Mouse (Mus musculus) heart, postnatal 0 days (tissue): ENCODE measurements around the gene Wnt3. TPM values are rescaled to one million over a fixed set of nuclear protein-coding genes. Genes with fewer than 3 reads are reported as not detected.

Source experiments
- ATAC-seq: fragments of 200-750 bp; cut with Nextera tagmentation; 2 replicates; pipeline ENCODE4 v1.8.0; 2017; ENCODE audit warnings: low read depth, moderate number of reproducible peaks, moderate library complexity; ENCODE audit not compliant: insufficient read depth
- DNase-seq: peaks from one replicate; pipeline ENCODE4 v3.0.0-alpha.2; 2016; ENCODE audit warnings: low spot score
- H3K27ac ChIP-seq: fragments of 300-500 bp; sonication (generic); 2 replicates; pipeline ENCODE4 v1.5.1; 2014; ENCODE audit warnings: low read depth, mild to moderate bottlenecking
- H3K27me3 ChIP-seq: fragments of 300-500 bp; sonication (generic); 2 replicates; pipeline ENCODE4 v1.6.1; 2014; ENCODE audit warnings: low read length, mixed read lengths; ENCODE audit not compliant: control insufficient read depth, insufficient read depth
- H3K36me3 ChIP-seq: fragments of 300-500 bp; sonication (generic); replicated peaks from 2 replicates; pipeline ENCODE4 v1.6.1; 2014; ENCODE audit warnings: low read length, mixed read lengths; ENCODE audit not compliant: control insufficient read depth, insufficient read depth
- H3K4me1 ChIP-seq: fragments of 300-500 bp; sonication (generic); 2 replicates; pipeline ENCODE4 v1.6.1; 2014; ENCODE audit warnings: antibody characterized with exemption; ENCODE audit not compliant: control insufficient read depth, insufficient read depth
- H3K4me2 ChIP-seq: fragments of 300-500 bp; sonication (generic); 2 replicates; pipeline ENCODE4 v1.6.1; 2014; ENCODE audit warnings: low read depth, mild to moderate bottlenecking, low read length, moderate library complexity
- H3K4me3 ChIP-seq: fragments of 300-500 bp; sonication (generic); 2 replicates; pipeline ENCODE4 v1.5.1; 2014; ENCODE audit warnings: low read depth, low read length
- H3K9ac ChIP-seq: fragments of 300-500 bp; sonication (generic); replicated peaks from 2 replicates; pipeline ENCODE4 v1.6.1; 2014; ENCODE audit warnings: low read depth, low read length, mixed read lengths
- H3K9me3 ChIP-seq: fragments of 300-500 bp; sonication (generic); replicated peaks from 2 replicates; pipeline ENCODE4 v1.6.1; 2016; ENCODE audit warnings: low read length; ENCODE audit not compliant: control insufficient read depth
- CTCF ChIP-seq: IDR thresholded peaks from 2 replicates; pipeline ENCODE4 v1.5.1; 2016; ENCODE audit warnings: antibody characterized with exemption, control low read depth, low read depth
- EP300 ChIP-seq: IDR thresholded peaks from 2 replicates; pipeline ENCODE4 v1.6.1; 2016; ENCODE audit warnings: antibody characterized with exemption, low read depth
- WGBS: fragments of 180-500 bp; shearing (Covaris S2); extraction: QIAGEN DNeasy Blood & Tissue Kit; methylation state at CpG from one replicate; pipeline ENCODE4 v1.1.7; 2014; 5-methylcytosine and 5-hydroxymethylcytosine counted together
- polyA plus RNA-seq: library from polyadenylated mRNA; unstranded; fragments of >200 nt; fragmentation: Nextera tagmentation; extraction: Ambion mirVana; gene quantifications from 2 replicates; pipeline ENCODE4 v1.2.1, GENCODE M21; 2015
- total RNA-seq: library from RNA; depleted of rRNA; stranded (reverse); fragments of >200 nt; gene quantifications from 2 replicates; pipeline ENCODE4 v1.2.3, GENCODE M21; 2014; ENCODE audit warnings: low replicate concordance

Wnt3 gene
- total and polyA plus RNA-seq, 2 experiments from 2014 or later = not detected

DNA sequence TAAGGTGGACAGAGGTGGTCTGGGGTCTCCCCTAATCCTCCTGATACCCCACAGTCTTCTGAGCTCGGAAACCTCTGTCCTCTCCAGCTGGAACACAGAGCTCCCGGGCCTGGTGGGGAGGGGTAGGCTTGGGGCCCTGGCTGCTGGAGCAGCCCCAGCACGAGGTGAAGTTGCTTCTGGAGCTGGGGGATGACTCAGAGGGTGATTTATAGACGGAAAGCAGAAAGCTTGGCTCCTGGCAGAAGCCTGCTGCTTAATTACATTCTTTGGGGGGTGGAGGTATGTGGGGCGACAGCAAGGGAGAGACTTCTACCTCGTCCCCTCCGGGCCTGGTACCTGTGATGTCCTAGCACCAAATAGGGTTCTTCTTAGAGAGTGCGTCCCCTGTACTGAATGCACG is 6.2 kb downstream of the Wnt3 start:
- DNase-seq = no peak
- Histone ChIP-seq H3K9me3 (no peaks in the 10 kb centered on the region), H3K9ac (no peak overlapping the region), H3K27me3 (peaks cover 34% of the 10 kb centered on the region), H3K4me3 (no peak overlapping the region), H3K4me2 (no peak overlapping the region), H3K27ac (no peak overlapping the region), H3K4me1 (no peaks in the 10 kb centered on the region), H3K36me3 (no peaks in the 10 kb centered on the region)
- no peak for ATAC-seq
- no peak for TF ChIP-seq CTCF
- no peak for TF ChIP-seq EP300
- WGBS = 50% methylated on average over 9 of the region's 9 CpGs

DNA sequence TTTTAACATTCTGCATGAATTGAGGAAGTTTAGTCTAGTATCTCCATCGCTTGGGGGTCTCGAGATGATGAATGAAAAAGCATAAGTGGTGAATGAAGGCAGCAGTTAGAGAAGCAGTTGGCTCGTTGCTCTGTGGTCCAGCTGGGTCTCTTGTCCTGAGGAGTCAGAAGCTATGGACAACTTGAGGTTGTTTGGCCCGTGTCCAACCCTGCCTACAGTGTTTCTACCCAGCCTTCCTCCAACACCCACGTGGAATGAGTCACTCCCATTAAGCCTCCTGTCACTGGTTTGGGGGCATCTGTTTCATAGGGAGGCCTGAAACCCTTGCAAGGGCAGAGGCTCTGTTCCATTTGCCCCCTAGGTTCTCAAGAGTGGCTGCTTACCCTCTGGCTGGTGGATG is 16.0 kb downstream of the Wnt3 start:
- Histone ChIP-seq H3K36me3 (no peaks in the 10 kb centered on the region), H3K4me2 (no peak overlapping the region), H3K27ac (no peak overlapping the region), H3K9me3 (no peaks in the 10 kb centered on the region), H3K4me3 (no peak overlapping the region), H3K9ac (no peak overlapping the region), H3K4me1 (no peaks in the 10 kb centered on the region), H3K27me3 (peaks cover 33% of the 10 kb centered on the region)
- DNase-seq (no peak), ATAC-seq (no peak)
- TF ChIP-seq CTCF (no peak), EP300 (no peak)
- 38% methylated on average over 5 of the region's 5 CpGs for WGBS

- 29% methylated on average over 9 of the region's 9 CpGs for WGBS
- Histone ChIP-seq H3K9ac (no peak overlapping the region), H3K4me2 (no peak overlapping the region), H3K4me1 (no peaks in the 10 kb centered on the region), H3K9me3 (0 out of 2 replicates have a peak, but pooled peaks cover 7% of the 10 kb centered on the region), H3K36me3 (no peaks in the 10 kb centered on the region), H3K27ac (no peak overlapping the region), H3K4me3 (no peak overlapping the region), H3K27me3 (peaks cover 35% of the 10 kb centered on the region)
- DNase-seq (no peak), ATAC-seq (no peak)
- TF ChIP-seq EP300 = no peak
- TF ChIP-seq CTCF = no peak
Observed at GRCm38 (mm10) chr11:103801128-103801527, 27.2 kb downstream of the Wnt3 start.

DNA sequence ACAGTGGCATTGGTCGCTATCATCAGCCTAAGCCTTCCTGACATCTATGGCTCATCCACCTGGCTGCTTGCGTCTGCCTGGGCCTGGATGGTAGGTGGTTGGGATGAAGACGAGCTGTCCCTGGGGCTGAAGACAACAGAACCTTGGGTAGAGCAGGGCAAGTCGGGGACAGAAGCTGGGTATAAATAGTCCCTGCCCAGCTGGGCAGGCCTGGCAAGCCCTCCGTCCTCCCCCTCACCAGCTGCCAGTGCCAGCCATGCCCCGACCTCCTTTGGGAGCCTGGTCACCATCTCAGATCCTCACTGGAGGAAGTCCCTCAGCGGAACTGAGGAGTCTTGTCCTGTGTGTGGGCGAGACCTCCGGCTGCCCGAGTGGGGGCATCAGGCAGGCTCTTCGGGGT is 30.2 kb downstream of the Wnt3 start:
- Histone ChIP-seq H3K36me3 (no peaks in the 10 kb centered on the region), H3K27me3 (peaks cover 45% of the 10 kb centered on the region), H3K4me3 (no peak overlapping the region), H3K27ac (no peak overlapping the region), H3K9me3 (0 out of 2 replicates have a peak, but pooled peaks cover 7% of the 10 kb centered on the region), H3K4me2 (no peak overlapping the region), H3K4me1 (no peaks in the 10 kb centered on the region), H3K9ac (no peak overlapping the region)
- ATAC-seq = no peak
- DNase-seq = no peak
- 75% methylated on average over 11 of the region's 11 CpGs for WGBS
- TF ChIP-seq CTCF (no peak), EP300 (no peak)

DNA sequence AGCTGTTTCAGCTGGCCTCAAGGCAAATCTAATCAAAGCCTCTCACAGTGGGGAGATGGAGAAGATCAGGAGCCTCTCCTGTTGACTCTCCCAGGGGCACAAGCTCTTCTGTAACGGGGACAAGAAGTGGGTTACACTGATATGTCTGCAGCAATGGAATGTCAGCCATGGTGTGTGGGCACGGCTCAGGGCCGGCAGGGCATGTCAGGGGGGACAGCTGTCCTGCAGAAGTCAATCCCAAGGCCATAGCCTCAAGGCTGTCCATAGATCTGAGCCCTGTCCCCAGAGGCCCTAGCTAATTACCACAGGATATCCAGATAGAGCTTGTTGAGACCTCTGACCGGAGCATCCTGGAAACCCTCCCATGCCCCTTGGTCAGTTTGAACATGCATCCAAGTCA is 30.9 kb downstream of the Wnt3 start:
- Histone ChIP-seq H3K36me3 (no peaks in the 10 kb centered on the region), H3K4me2 (no peak overlapping the region), H3K4me1 (no peaks in the 10 kb centered on the region), H3K9ac (no peak overlapping the region), H3K9me3 (0 out of 2 replicates have a peak, but pooled peaks cover 7% of the 10 kb centered on the region), H3K27ac (no peak overlapping the region), H3K27me3 (peaks cover 51% of the 10 kb centered on the region), H3K4me3 (no peak overlapping the region)
- 46% methylated on average over 4 of the region's 4 CpGs for WGBS
- ATAC-seq (no peak), DNase-seq (no peak)
- TF ChIP-seq EP300 (no peak), CTCF (no peak)

DNA sequence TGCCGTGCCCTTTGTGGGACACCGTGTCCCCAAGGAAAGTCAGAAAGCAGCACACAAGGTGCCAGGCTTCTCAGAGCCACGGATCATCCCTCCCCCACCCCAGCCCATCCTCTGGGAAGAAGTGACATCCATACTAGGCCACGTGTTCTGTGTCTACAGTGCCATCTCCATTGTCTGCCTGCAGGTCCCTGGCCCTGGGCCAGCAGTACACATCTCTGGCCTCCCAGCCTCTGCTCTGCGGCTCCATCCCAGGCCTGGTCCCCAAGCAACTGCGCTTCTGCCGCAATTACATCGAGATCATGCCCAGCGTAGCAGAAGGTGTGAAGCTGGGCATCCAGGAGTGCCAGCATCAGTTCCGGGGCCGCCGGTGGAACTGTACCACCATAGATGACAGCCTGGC is 34.0 kb downstream of the Wnt3 start:
- TF ChIP-seq CTCF (no peak), EP300 (no peak)
- no peak overlapping the region for H3K27ac ChIP-seq
- H3K27me3 ChIP-seq = peaks cover 63% of the 10 kb centered on the region
- H3K4me2 ChIP-seq = no peak overlapping the region
- H3K9ac ChIP-seq = no peak overlapping the region
- DNase-seq (no peak), ATAC-seq (no peak)
- WGBS = 40% methylated on average over 12 of the region's 12 CpGs
- H3K4me3 ChIP-seq = no peak overlapping the region
- 0 out of 2 replicates have a peak, but pooled peaks cover 7% of the 10 kb centered on the region for H3K9me3 ChIP-seq
- no peaks in the 10 kb centered on the region for H3K4me1 ChIP-seq
- H3K36me3 ChIP-seq = no peaks in the 10 kb centered on the region
